Mouse (Mus musculus): ENCODE results near the gene St6galnac3. TPM values are rescaled to one million over a fixed set of nuclear protein-coding genes. Genes with fewer than 3 reads are reported as not detected.

The St6galnac3 gene
- 3.9 TPM for polyA plus RNA-seq (2014; fragmentation: Illumina TruSeq; extraction: RNeasy Lipid Tissue Mini Kit (QIAGEN cat#74804); ENCODE audit: low read depth, low replicate concordance)

GRCm38 (mm10) chr3:153724701-153725668 lies at the start of gene St6galnac3:
St6galnac3 (minus strand) TSS chr3:153725174.

Other genes with a start within 250 kb of the St6galnac3 start
- gene Asb17, start 119.0 kb upstream of the St6galnac3 start, polyA plus RNA-seq (2014; fragmentation: Illumina TruSeq; extraction: RNeasy Lipid Tissue Mini Kit (QIAGEN cat#74804); ENCODE audit: low read depth, low replicate concordance), result 3.2 TPM
- gene Msh4, start 181.0 kb upstream of the St6galnac3 start, polyA plus RNA-seq (2014; fragmentation: Illumina TruSeq; extraction: RNeasy Lipid Tissue Mini Kit (QIAGEN cat#74804); ENCODE audit: low read depth, low replicate concordance), result not detected
- 50.7 TPM for gene Rabggtb, start 187.8 kb upstream of the St6galnac3 start, polyA plus RNA-seq (2014; fragmentation: Illumina TruSeq; extraction: RNeasy Lipid Tissue Mini Kit (QIAGEN cat#74804); ENCODE audit: low read depth, low replicate concordance)
- 193 TPM for gene Acadm, start 219.5 kb upstream of the St6galnac3 start, polyA plus RNA-seq (2014; fragmentation: Illumina TruSeq; extraction: RNeasy Lipid Tissue Mini Kit (QIAGEN cat#74804); ENCODE audit: low read depth, low replicate concordance)
- gene Slc44a5, start 248.3 kb upstream of the St6galnac3 start, polyA plus RNA-seq (2014; fragmentation: Illumina TruSeq; extraction: RNeasy Lipid Tissue Mini Kit (QIAGEN cat#74804); ENCODE audit: low read depth, low replicate concordance), result not detected